Mouse (Mus musculus) lung, adult 2 months (tissue): ENCODE data around the gene Mrps35. TPM values are rescaled to one million over a fixed set of nuclear protein-coding genes. Genes with fewer than 3 reads are reported as not detected.

Experiments
- DNase-seq: peaks from one replicate; pipeline ENCODE4 v3.0.0; 2022
- H3K4me1 ChIP-seq: fragments of 200-500 bp; 2 replicates; pipeline ENCODE4 v1.6.1; 2011; ENCODE audit warnings: low read length; ENCODE audit not compliant: control insufficient read depth, insufficient read depth
- H3K4me3 ChIP-seq: fragments of 200-500 bp; replicated peaks from 2 replicates; pipeline ENCODE3; 2011; ENCODE audit warnings: low read depth, mild to moderate bottlenecking, control low read depth, low read length; ENCODE audit errors: extremely low read depth
- CTCF ChIP-seq: fragments of 200-500 bp; IDR thresholded peaks from 2 replicates; pipeline ENCODE4 v1.5.1; 2011; ENCODE audit warnings: mild to moderate bottlenecking, low read length, control low read depth; ENCODE audit not compliant: insufficient read depth
- POLR2A ChIP-seq: fragments of 200-500 bp; IDR thresholded peaks from 2 replicates; pipeline ENCODE4 v1.6.1; 2011; ENCODE audit warnings: low read depth, mild to moderate bottlenecking, control low read depth, low read length, borderline replicate concordance; ENCODE audit errors: extremely low read depth
- WGBS: fragments of 180-500 bp; shearing (Covaris S2); methylation state at CpG from one replicate; pipeline ENCODE4 v1.1.7; 2018; 5-methylcytosine and 5-hydroxymethylcytosine counted together
- polyA plus RNA-seq: library from polyadenylated mRNA; depleted of rRNA; stranded (reverse); fragments of >200 nt; gene quantifications from 2 replicates; pipeline ENCODE4 v1.2.3, GENCODE M21; 2012

Gene Mrps35
- polyA plus RNA-seq, 1 experiment = 6.2 TPM

DNA sequence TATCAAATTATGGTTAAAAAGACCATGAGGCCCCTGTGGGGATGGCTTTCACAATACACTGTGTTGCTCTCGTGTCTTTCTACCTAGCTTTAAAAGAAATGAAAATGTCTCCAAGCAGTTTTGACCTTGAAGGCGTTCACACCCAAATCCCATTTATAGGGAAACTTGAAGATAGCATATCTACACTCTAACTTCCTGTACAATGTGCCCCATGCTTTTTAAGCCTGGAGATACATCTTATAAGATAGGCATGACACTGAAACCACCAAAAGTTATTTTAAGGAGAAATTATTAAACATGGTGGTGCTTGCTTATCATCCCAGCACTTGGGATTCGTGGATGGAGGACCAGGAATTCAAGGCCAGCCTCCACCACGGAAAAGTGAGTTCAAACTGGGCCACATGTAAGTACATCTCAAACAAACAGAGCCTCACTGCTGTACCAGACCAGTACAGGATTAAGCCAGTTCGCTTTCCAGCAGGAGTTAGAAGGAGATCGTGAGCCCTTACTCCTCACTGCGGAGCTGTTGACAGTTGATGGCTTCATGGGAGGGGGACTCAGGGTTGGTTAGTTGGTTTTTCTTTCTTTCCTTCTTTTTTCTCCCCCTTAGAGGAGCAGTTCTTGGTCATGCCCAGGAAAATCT lies 43.0 kb downstream of the Mrps35 start:
- no peak for TF ChIP-seq CTCF
- TF ChIP-seq POLR2A = no peak
- 69% methylated on average over 7 of the region's 7 CpGs for WGBS
- Histone ChIP-seq H3K4me3 (no peak overlapping the region), H3K4me1 (peaks cover under 1% of the 10 kb centered on the region; the same call in 1 of the 2 replicates)
- no peak for DNase-seq

DNA sequence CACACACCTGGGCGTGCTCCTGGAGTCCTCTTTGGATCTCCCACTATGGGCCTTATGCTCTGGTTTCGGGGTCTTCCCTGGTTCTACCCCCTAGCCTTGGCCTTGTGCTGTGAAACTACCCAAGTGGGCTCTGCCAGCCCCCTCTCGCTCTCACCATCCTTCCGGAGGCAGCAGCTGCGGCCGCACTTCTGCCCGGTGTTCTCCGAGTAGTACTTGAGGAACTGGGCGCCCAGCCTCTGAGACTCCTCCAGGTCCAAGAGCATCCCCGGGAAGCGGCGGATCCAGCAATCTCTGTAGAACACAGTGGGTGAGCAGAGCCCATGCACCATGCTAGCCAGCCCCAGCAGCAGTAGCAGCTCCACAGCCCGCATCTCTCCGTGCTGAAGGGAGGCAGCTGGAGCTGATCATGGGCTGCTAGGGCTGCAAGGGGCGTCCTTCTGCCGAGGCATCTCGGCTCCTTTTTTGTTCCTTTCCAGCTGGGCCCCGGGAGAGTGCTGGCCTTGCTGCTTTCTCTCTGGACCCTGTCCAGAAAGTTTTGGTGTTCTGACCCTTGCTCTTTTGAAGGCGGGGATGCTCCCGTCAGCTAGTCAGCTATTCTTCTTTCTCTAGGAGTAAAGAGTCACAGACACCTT lies 44.1 kb downstream of the Mrps35 start, which contains the start of gene Mansc4:
Gene Mansc4, minus strand, starts transcription at position 439 of the 632 bp plus-strand sequence.
- WGBS = 13% methylated on average over 20 of the region's 20 CpGs
- H3K4me1 ChIP-seq = peaks cover 2% of the 10 kb centered on the region; the same call in 1 of the 2 replicates

DNA sequence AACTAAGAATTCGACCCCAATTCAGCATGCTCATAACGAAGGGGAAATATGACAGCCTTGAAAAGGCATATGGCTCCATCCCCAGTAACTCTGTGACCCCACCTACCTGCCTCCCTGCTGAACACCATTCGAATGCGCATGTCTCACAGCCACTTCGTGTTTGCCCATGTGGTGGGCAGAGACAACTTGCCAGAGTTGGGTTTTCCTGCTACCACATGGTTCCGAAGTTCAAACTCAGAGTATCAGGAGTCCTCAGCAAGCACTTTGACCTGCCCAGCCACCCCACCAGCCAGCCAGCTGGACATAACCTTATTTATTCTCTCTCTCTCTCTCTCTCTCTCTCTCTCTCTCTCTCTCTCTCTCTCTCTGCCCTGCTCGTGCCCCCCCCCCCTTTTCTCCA lies 45.2 kb downstream of the Mrps35 start:
- H3K4me3 ChIP-seq = no peak overlapping the region
- 67% methylated on average over 6 of the region's 7 CpGs for WGBS
- peaks cover 8% of the 10 kb centered on the region for H3K4me1 ChIP-seq
- TF ChIP-seq POLR2A (no peak), CTCF (no peak)
- no peak for DNase-seq

More for the DNA sequence above, 44.1 kb downstream of the Mrps35 start, which contains the start of gene Mansc4:
- no peak for DNase-seq
- no peak within 1 kb of the TSS for H3K4me3 ChIP-seq
- no peak for TF ChIP-seq POLR2A
- TF ChIP-seq CTCF = no peak

DNA sequence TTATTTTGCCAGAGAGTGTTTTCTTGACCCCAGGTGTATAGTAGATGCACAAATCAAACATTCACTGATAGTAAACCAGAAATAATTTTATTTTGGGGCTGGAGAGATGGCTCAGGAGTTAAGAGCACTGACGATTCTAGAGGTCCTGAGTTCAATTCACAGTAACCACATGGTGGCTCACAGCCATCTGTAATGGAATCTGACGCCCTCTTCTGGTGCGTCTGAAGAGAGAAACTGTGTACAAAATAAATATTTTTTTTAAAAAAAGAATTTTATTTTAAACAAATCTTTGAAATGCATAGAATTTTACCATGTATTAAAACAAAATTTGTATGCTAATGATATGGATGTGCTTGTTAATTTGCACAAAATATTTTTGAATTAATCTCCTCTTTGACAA lies 46.0 kb downstream of the Mrps35 start:
- Histone ChIP-seq H3K4me3 (no peak overlapping the region), H3K4me1 (peaks cover 12% of the 10 kb centered on the region)
- TF ChIP-seq CTCF = no peak
- TF ChIP-seq POLR2A = no peak
- 77% methylated on average over 3 of the region's 3 CpGs for WGBS
- DNase-seq = no peak

DNA sequence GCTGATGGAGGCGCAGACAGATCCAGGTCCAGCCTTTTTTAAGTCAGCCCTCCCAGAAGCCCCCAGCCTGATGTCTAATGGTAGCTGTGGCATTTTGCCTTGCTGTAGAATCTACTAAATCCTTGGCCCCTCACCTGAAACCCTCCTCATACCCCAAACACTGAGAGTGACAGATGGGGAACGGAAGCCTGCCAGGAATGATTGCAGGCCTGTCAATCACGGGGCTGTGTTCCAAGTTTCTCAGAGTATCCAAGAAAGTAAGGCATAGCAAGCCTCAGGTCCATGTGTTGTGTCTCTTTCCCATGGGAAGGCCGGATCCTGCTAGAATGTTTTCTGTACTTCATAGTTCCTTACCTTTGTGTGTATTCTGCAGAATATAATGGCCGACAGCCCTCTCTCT lies 47.6 kb downstream of the Mrps35 start:
- TF ChIP-seq CTCF (no peak), POLR2A (no peak)
- 80% methylated on average over 5 of the region's 5 CpGs for WGBS

DNA sequence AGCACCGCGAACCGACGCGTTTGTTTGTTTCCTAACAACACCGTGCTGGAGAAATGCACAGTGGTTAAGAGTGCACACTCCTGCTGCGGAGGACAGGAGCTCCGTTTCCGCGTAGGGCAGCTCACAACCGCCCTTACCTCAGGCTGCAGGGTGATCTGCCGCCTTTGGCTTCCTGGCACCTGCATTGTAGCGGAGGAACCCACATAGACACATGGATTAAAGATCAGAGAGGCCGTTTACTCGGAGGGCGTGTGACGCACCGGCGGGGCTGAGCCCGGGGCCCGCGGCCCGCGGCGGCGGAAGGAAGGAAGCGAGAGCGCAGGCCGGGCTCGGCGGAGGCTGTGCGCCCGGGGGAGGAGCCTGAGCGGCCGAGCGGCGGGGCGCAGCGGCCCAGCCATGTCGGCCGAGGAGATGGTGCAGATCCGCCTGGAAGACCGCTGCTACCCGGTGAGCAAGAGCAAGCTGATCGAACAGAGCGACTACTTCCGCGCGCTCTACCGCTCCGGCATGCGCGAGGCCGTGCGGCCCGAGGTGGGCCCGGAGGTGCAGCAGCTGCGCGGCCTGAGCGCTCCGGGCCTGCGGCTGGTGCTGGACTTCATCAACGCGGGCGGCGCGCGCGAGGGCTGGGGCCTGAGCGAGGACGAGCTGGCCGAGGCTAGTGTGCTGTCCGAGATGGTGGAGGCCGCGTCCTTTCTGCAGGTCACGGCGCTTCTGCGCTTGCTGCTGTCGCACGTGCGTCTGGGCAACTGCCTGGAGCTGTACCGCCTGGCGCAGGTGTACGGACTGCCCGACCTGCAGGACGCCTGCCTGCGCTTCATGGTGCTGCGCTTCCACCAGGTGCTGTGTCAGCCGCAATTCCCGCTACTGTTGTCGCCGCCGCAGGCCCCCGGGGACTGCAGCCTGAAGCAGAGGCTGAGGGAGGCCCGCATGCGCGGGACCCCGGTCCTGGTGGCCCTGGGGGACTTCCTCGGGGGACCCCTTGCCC lies 48.9 kb downstream of the Mrps35 start, which contains the start of gene Klhl42:
Gene Klhl42, plus strand, starts transcription at position 244 of the 985 bp plus-strand sequence.
- WGBS = under 1% methylated on average over 99 of the region's 99 CpGs
- TF ChIP-seq CTCF = no peak
- peak; percentile 87 for TF ChIP-seq POLR2A
- DNase-seq = peak; percentile 81
- H3K4me3 ChIP-seq = peak within 1 kb of the TSS; percentile 95
- peaks cover 12% of the 10 kb centered on the region for H3K4me1 ChIP-seq

More for the DNA sequence above, 47.6 kb downstream of the Mrps35 start:
- Histone ChIP-seq H3K4me3 (no peak overlapping the region), H3K4me1 (peaks cover 12% of the 10 kb centered on the region)
- DNase-seq = no peak

DNA sequence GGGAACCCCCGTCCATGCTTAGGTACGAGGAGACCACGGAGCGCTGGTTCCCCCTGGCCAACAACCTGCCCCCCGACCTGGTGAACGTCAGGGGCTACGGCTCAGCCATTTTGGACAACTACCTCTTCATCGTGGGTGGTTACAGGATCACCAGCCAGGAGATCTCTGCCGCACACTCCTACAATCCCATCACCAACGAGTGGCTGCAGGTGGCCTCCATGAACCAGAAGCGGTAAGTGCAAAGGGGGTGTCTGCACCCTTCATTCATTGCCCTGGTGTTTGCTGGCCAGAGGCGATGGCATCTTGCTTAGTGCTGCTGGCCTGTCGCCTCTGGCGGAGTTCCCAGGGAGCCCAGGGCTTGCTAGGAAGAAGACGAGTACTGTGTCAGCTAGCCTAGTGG lies 49.6 kb downstream of the Mrps35 start:
- peaks cover 12% of the 10 kb centered on the region for H3K4me1 ChIP-seq
- 2% methylated on average over 15 of the region's 15 CpGs for WGBS
- peak; percentile 21 for DNase-seq
- no peak for TF ChIP-seq CTCF
- no peak for TF ChIP-seq POLR2A
- H3K4me3 ChIP-seq = peak overlapping the region; percentile 95

DNA sequence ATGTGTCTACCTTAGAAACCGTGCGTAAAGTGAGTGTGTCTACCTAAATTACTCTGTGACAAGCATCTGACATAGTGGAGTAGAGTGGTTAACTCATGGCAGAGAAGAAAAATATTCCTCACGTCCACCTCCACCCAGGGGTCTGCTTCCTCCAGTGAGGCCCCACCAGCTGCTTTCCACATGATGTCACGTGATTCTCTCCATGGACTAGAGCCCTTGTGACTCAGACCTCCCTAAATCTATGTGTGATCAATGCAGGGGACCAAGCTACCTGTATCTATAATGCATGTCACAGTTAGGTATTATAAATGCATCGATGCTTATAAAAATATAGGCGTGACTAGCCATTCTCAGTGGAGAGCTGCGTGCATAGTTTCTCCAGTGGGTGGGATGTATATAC lies 52.2 kb downstream of the Mrps35 start:
- H3K4me3 ChIP-seq = no peak overlapping the region
- DNase-seq = no peak
- WGBS = 83% methylated on average over 7 of the region's 7 CpGs
- TF ChIP-seq CTCF (no peak), POLR2A (no peak)
- peaks cover 15% of the 10 kb centered on the region for H3K4me1 ChIP-seq

DNA sequence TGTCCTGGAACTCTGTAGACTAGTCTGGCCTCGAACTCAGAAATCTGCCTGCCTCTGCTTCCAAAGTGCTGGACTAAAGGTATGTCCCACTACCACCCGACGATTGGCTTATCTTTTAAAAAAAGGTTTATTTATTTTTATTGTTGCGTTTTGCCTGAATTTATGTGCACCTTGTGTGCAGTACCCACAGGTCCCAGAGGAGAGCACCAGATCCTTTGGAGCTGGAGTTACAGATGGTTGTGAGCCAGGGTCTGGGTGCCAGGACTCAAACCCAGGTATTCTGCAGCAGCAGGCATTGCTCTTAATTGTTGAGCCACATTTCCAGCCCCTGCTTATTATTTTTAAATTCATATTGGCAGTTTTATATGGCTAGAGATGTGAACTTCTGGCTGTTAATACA lies 53.5 kb downstream of the Mrps35 start:
- no peak for DNase-seq
- WGBS = 93% methylated on average over 4 of the region's 4 CpGs
- H3K4me3 ChIP-seq = no peak overlapping the region
- H3K4me1 ChIP-seq = peaks cover 12% of the 10 kb centered on the region
- TF ChIP-seq CTCF = no peak
- TF ChIP-seq POLR2A = no peak
